Mouse (Mus musculus) kidney, embryonic 14.5 days (tissue): ENCODE measurements around the gene Tifa. TPM values are rescaled to one million over a fixed set of nuclear protein-coding genes. Genes with fewer than 3 reads are reported as not detected.

Experiments
- ATAC-seq: fragments of 200-750 bp; cut with Nextera tagmentation; 2 replicates; pipeline ENCODE4 v1.8.0; 2017; ENCODE audit warnings: moderate number of reproducible peaks, mild to moderate bottlenecking, moderate TSS enrichment, moderate library complexity; ENCODE audit not compliant: low FRiP score, low TSS enrichment
- H3K27ac ChIP-seq: fragments of 300-500 bp; sonication (generic); 2 replicates; pipeline ENCODE4 v1.5.1; 2014; ENCODE audit warnings: low read depth, mild to moderate bottlenecking, low read length, moderate library complexity, mixed read lengths
- H3K27me3 ChIP-seq: fragments of 300-500 bp; sonication (generic); 2 replicates; pipeline ENCODE4 v1.6.1; 2014; ENCODE audit warnings: mild to moderate bottlenecking, low read length; ENCODE audit not compliant: control insufficient read depth, insufficient read depth
- H3K36me3 ChIP-seq: fragments of 300-500 bp; sonication (generic); 2 replicates; pipeline ENCODE4 v1.6.1; 2014; ENCODE audit warnings: low read length, mixed read lengths; ENCODE audit not compliant: control insufficient read depth, insufficient read depth
- H3K4me1 ChIP-seq: fragments of 300-500 bp; sonication (generic); 2 replicates; pipeline ENCODE4 v1.6.1; 2014; ENCODE audit warnings: low read length, mixed read lengths; ENCODE audit not compliant: control insufficient read depth, insufficient read depth
- H3K4me2 ChIP-seq: fragments of 300-500 bp; sonication (generic); replicated peaks from 2 replicates; pipeline ENCODE4 v1.6.1; 2014; ENCODE audit warnings: low read depth, mild to moderate bottlenecking, low read length
- H3K4me3 ChIP-seq: fragments of 300-500 bp; sonication (generic); 2 replicates; pipeline ENCODE4 v1.5.1; 2014; ENCODE audit warnings: mild to moderate bottlenecking, low read length
- H3K9ac ChIP-seq: fragments of 300-500 bp; sonication (generic); 2 replicates; pipeline ENCODE4 v1.6.1; 2014; ENCODE audit warnings: low read depth, mild to moderate bottlenecking, low read length, moderate library complexity
- H3K9me3 ChIP-seq: fragments of 300-500 bp; sonication (generic); 2 replicates; pipeline ENCODE4 v1.6.1; 2016; ENCODE audit warnings: low read length; ENCODE audit not compliant: control insufficient read depth
- WGBS: fragments of 180-500 bp; shearing (Covaris S2); extraction: QIAGEN DNeasy Blood & Tissue Kit; methylation state at CpG from one replicate; pipeline ENCODE4 v1.1.7; 2014; 5-methylcytosine and 5-hydroxymethylcytosine counted together
- polyA plus RNA-seq: library from polyadenylated mRNA; unstranded; fragments of >200 nt; fragmentation: Nextera tagmentation; extraction: Ambion mirVana; gene quantifications from 2 replicates; pipeline ENCODE4 v1.2.1, GENCODE M21; 2014

The Tifa gene
- polyA plus RNA-seq, 1 experiment from 2014 or later = 4.2 TPM

DNA sequence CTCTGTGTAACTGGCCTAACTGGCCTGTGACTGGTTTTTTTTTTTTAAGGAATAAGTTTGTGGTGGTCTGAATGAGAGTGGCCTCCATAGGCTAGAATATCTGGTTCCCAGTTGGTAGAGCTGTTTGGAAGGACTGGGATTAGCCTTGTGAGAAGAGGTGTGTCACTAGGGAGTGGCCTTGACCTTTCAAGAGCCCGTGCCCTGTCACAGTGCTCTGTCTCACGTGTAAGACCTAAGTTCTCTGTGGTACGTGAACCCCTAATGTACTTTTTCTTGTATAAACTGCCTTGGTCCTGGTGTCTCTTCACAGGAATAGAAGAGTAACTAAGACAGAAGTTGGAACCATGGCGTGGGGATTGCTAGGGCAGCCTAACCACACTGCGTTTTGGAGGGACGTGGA lies 16.4 kb downstream of the Tifa start:
- 90% methylated on average over 6 of the region's 6 CpGs for WGBS
- H3K4me1 ChIP-seq = peaks cover 5% of the 10 kb centered on the region; the same call in 1 of the 2 replicates
- peaks cover 34% of the 10 kb centered on the region for H3K36me3 ChIP-seq
- no peak overlapping the region for H3K9ac ChIP-seq
- no peaks in the 10 kb centered on the region for H3K9me3 ChIP-seq
- H3K27ac ChIP-seq = no peak overlapping the region
- no peaks in the 10 kb centered on the region for H3K27me3 ChIP-seq
- H3K4me3 ChIP-seq = no peak overlapping the region
- no peak for ATAC-seq
- no peak overlapping the region for H3K4me2 ChIP-seq

DNA sequence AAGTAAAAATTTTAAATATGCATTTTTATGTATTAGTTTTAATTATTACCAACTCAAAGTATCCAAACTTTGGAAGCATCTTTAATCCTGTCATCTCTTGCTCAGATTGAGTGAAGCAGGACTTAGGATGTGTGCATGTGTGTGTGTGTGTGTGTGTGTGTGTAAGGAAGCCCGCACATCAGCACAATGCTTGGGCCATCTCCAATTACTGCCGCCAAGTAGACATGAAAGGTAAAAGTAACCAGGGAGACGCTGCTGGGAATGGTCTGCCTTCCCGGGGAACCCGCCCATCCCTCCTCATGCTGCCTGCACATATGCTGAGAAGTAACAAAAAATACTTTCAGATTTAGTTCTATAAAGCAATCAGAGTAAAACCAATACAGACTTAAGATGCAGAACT lies 18.2 kb downstream of the Tifa start:
- no peak overlapping the region for H3K4me3 ChIP-seq
- H3K9me3 ChIP-seq = no peaks in the 10 kb centered on the region
- no peak overlapping the region for H3K9ac ChIP-seq
- H3K27me3 ChIP-seq = no peaks in the 10 kb centered on the region
- H3K36me3 ChIP-seq = peaks cover 43% of the 10 kb centered on the region
- no peak overlapping the region for H3K27ac ChIP-seq
- ATAC-seq = no peak
- H3K4me2 ChIP-seq = no peak overlapping the region
- 80% methylated on average over 5 of the region's 5 CpGs for WGBS
- peaks cover 2% of the 10 kb centered on the region; the same call in 1 of the 2 replicates for H3K4me1 ChIP-seq

DNA sequence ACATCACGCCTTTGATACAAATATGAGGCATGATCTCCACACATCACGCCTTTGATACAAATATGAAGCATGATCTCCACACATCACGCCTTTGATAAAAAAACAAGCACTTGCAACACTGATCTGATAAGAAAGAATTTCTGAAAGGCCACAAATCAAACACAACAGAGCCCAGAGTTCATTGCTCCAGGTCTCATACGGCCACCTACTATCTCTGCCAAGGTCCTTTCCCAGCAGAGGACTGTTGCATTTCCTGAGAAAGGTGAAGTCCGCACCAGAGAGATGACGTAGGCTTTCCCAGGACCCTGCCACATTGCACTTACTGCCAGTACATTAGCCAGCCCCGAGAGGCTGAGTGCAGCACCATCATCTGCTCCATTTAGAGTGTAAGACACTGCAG lies 19.5 kb downstream of the Tifa start:
- Histone ChIP-seq H3K36me3 (peaks cover 52% of the 10 kb centered on the region), H3K9me3 (no peaks in the 10 kb centered on the region), H3K27me3 (no peaks in the 10 kb centered on the region), H3K4me3 (no peak overlapping the region), H3K27ac (no peak overlapping the region), H3K4me1 (no peaks in the 10 kb centered on the region), H3K4me2 (no peak overlapping the region), H3K9ac (no peak overlapping the region)
- ATAC-seq = no peak
- 94% methylated on average over 7 of the region's 7 CpGs for WGBS

DNA sequence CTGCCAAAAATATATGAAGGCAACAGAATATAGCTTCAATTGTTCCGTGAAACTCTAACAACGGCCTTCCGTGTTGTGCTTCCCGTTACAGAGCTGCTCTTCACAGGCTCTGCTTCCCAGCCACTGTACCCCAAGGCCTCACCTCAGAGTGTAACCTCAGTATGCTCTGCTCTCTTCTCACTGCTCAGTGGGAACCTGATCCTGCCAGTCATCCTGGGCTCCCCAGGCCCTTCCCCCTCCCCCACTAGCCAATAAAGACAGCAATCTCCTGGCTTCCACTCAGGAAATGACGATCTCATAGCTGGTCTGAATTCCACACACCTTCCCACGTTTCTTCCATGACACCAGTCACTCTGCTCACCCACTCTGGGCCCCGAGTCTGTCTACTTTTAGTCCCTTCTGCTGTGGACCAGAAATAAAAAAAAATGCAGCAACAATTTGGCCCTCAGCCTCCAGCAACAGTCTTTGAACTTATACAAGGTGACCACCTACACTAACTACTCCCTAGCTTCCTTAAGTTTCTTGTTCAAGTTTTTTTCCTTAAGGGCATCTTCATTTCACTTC lies 27.6 kb downstream of the Tifa start:
- Histone ChIP-seq H3K36me3 (peaks cover 35% of the 10 kb centered on the region), H3K4me2 (no peak overlapping the region), H3K27ac (no peak overlapping the region), H3K9ac (no peak overlapping the region), H3K4me3 (no peak overlapping the region), H3K4me1 (no peaks in the 10 kb centered on the region), H3K9me3 (no peaks in the 10 kb centered on the region), H3K27me3 (no peaks in the 10 kb centered on the region)
- peak; percentile 57; the same call in 1 of the 2 replicates for ATAC-seq
- 38% methylated on average over 7 of the region's 7 CpGs for WGBS

DNA sequence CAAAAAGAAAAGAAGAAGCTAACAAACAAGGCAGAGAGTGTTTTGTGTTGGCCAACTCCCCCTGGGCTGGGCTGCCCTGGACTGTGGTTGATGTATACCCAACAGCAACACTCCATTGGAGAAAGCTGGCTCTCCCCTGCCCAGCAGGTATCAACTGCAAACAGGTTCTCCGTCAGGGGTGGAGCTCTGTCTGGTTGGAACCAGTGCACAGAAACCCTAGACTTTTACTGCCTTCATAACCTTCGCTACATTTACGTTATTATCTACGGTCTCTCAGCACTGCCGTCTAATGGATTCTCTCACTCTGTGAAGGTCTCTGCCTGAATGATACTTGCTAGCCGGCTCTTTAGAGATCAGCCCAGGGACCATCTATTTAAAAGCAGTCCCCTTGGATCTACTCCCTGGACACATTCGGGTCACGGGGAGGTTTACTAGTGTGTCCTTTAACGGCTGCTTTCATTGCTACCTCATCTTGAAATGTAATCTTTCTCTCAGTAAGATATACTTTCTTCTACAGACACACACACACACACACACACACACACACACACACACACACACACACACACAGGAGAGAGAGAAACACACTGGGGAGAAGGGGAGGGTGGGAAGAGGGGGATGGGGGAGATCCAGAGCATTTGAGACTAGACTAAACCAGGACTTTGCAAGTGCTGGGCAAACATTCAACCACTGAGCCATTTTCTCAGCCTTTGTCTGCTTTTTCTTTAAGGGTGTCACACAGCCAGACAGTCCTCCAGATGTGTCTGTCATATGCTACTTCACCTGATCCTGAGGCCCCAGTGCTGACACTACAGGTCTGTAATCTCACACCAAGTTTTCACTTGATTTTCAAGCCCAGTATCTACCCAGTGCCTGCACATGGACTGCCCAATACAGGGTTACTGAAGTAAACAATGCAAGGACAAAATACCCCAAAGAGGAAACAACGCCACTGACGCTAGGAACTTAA lies 29.4 kb downstream of the Tifa start:
- Histone ChIP-seq H3K36me3 (peaks cover 22% of the 10 kb centered on the region), H3K4me2 (no peak overlapping the region), H3K9ac (no peak overlapping the region), H3K4me3 (no peak overlapping the region), H3K27me3 (no peaks in the 10 kb centered on the region), H3K4me1 (no peaks in the 10 kb centered on the region), H3K27ac (no peak overlapping the region), H3K9me3 (no peaks in the 10 kb centered on the region)
- peak; percentile 53; the same call in 1 of the 2 replicates for ATAC-seq
- 43% methylated on average over 11 of the region's 11 CpGs for WGBS

DNA sequence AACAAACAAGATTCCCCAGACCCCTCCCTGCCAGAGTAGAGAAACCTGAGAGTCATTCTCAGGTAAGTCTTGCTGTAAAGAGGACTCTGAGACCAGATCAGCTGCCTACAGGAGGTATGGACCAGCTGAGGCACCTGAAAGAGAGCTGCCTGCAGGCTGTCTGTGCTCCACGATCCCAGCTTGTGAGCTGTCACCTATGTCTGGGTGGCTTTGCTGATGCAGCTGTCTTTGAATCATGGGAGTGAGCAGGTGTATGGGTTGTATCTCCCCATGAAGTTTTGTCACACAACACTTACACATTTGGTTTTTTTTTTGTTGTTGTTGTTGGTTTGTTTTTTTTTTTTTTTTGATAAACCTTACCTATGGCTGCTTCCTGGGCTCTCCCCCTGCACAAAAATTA lies 30.8 kb downstream of the Tifa start:
- Histone ChIP-seq H3K9ac (no peak overlapping the region), H3K27ac (no peak overlapping the region), H3K4me3 (no peak overlapping the region), H3K4me2 (no peak overlapping the region), H3K27me3 (no peaks in the 10 kb centered on the region), H3K4me1 (no peaks in the 10 kb centered on the region), H3K9me3 (no peaks in the 10 kb centered on the region), H3K36me3 (peaks cover 22% of the 10 kb centered on the region)
- 84% methylated on average over 1 of the region's 1 CpGs for WGBS
- no peak for ATAC-seq

DNA sequence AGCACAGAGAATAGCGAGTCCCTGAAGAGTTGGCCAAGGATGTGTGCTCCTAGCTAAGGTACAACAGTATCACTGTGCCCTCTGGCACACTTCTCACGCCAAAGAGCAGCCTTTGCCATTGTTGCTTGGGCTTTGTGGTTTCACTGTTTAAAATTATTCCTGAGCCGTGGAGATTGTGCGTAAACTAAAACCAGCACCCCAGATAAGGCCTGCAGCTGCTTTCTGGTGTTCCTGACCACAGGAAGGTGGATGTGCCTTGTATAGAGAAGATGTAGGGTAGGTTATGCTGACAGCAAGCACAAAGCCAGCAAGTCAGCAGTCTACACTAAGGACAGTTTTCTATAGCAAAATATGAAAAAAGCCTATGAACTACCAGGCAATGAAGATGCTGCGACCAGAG lies 31.6 kb downstream of the Tifa start:
- no peaks in the 10 kb centered on the region for H3K9me3 ChIP-seq
- peaks cover under 1% of the 10 kb centered on the region; the same call in 1 of the 2 replicates for H3K4me1 ChIP-seq
- H3K4me2 ChIP-seq = no peak overlapping the region
- 93% methylated on average over 5 of the region's 5 CpGs for WGBS
- no peak for ATAC-seq
- no peaks in the 10 kb centered on the region for H3K27me3 ChIP-seq
- peaks cover 22% of the 10 kb centered on the region for H3K36me3 ChIP-seq
- no peak overlapping the region for H3K4me3 ChIP-seq
- H3K27ac ChIP-seq = no peak overlapping the region
- no peak overlapping the region for H3K9ac ChIP-seq

DNA sequence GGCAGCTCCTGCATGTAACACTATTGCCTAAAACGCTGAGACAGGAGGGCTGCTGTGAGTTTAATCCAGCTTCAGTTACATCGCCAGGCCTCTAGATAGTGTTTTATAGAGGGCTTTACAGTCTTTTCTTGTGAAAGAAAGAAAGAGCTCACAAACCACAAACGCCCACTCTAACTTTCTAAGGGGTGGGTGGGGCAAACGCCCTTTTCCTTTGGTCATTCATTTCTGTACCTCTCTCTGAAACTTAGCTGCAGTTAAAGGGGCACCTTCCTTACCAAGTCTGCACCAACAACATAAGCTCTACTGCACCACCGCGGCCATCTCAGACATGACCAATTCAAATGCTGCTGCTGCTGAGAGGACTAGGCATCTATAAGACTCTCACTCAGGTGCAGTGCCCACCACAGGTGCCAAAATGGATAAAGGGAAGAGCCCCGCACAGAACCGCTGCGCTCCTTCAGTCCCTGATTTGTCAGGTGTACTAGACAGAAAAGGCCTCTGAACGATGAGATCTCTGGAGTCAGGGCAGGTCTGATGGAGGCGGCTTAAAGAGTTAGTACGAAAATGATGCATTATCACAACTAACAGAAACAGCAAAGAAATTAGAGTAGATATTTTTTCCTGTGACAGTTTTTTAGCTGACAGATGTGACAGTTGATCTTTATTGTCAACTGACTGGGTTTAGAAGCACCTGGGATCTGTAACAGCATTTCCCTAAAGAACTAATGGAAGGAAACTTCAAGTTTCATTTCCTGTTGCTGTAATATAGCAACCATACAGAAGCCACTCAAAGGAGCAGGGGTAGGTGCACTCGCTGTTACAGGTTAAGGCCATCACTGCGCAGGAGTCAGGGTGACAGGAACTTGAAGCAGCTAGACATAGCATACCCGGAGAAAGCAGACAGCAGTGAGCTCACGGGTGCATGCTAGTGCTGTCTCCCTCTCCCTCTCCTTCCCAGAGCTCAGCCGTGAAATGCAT lies 34.6 kb downstream of the Tifa start:
- Histone ChIP-seq H3K4me2 (no peak overlapping the region), H3K4me3 (no peak overlapping the region), H3K27ac (no peak overlapping the region), H3K36me3 (peaks cover 17% of the 10 kb centered on the region), H3K27me3 (no peaks in the 10 kb centered on the region), H3K9ac (no peak overlapping the region), H3K4me1 (peaks cover 12% of the 10 kb centered on the region), H3K9me3 (no peaks in the 10 kb centered on the region)
- WGBS = 79% methylated on average over 17 of the region's 17 CpGs
- ATAC-seq = no peak
